Mouse (Mus musculus): ENCODE measurements around the gene Zeb2.

The Zeb2 gene

GRCm38 (mm10) chr2:44944689-44945088 is 172.5 kb downstream of the Zeb2 start:
- DNase-seq (ENCODE audit: extremely low spot score, low spot score) = no peak
